Mouse (Mus musculus) erythroblast, embryonic 14.5 days (primary cell): ENCODE results near the gene B4galt5.

Experiments
- GATA1 ChIP-seq: IDR thresholded peaks from 2 replicates; pipeline ENCODE4 v1.6.1; 2012; ENCODE audit warnings: low read length, inconsistent platforms, mixed read lengths
- TAL1 ChIP-seq: IDR thresholded peaks from 3 replicates; pipeline ENCODE4 v1.6.1; 2012; ENCODE audit warnings: low read length, inconsistent platforms, mixed read lengths

- no peak for TF ChIP-seq GATA1
- TF ChIP-seq TAL1 = no peak
Measured at GRCm38 (mm10) chr2:167321372-167321771, 27.6 kb downstream of the B4galt5 start.
